Mouse (Mus musculus) MEL (cell line): Measurements from ENCODE around the gene Olfr315. TPM values are rescaled to one million over a fixed set of nuclear protein-coding genes. Genes with fewer than 3 reads are reported as not detected.
"Not testable (repeated sequence)": the region's sequence is repeated elsewhere in the genome, so short reads cannot be mapped to it uniquely, and the experiment has no call there.

Source experiments
- DNase-seq: peaks from one replicate; pipeline ENCODE4 v3.0.0; 2011; ENCODE audit warnings: low read depth, low spot score
- H3K27ac ChIP-seq: 2 replicates; pipeline ENCODE4 v1.5.1; 2012; ENCODE audit warnings: low read depth, mild to moderate bottlenecking, control low read depth, low read length, moderate library complexity; ENCODE audit not compliant: control insufficient read depth
- H3K27me3 ChIP-seq, 2 experiments: fragments of 150-350 bp in 1 of 2; sonication (generic) in 1 of 2; 2 replicates each; pipeline ENCODE4 v1.6.1; 2012; ENCODE audit warnings: low read length in 2 of 2, mild to moderate bottlenecking in 2 of 2, improper control_type of control experiment in 1 of 2, moderate library complexity in 1 of 2; ENCODE audit not compliant: insufficient read depth in 2 of 2, control insufficient read depth in 1 of 2
- H3K36me3 ChIP-seq, 2 experiments: 2 replicates each; pipeline ENCODE4 v1.6.1; 2012 to 2014; ENCODE audit warnings: low read length in 2 of 2, improper control_type of control experiment in 1 of 2, inconsistent platforms in 1 of 2, mild to moderate bottlenecking in 1 of 2; ENCODE audit not compliant: insufficient read depth in 2 of 2, control insufficient read depth in 1 of 2
- H3K4me1 ChIP-seq, 2 experiments: fragments of 150-350 bp in 1 of 2; sonication (generic) in 1 of 2; 2 replicates each; pipeline ENCODE4 v1.6.1; 2012; ENCODE audit warnings: low read length in 2 of 2, improper control_type of control experiment in 1 of 2, mild to moderate bottlenecking in 1 of 2; ENCODE audit not compliant: insufficient read depth in 2 of 2, control insufficient read depth in 1 of 2
- H3K4me3 ChIP-seq, 2 experiments: fragments of 150-350 bp in 1 of 2; sonication (generic) in 1 of 2; 2 replicates each; pipeline ENCODE4 v1.5.1; 2012; ENCODE audit warnings: low read depth in 2 of 2, low read length in 2 of 2, mild to moderate bottlenecking in 2 of 2, moderate library complexity in 2 of 2, control low read depth in 1 of 2, improper control_type of control experiment in 1 of 2; ENCODE audit not compliant: control insufficient read depth in 1 of 2, insufficient read depth in 1 of 2
- H3K79me2 ChIP-seq: 2 replicates; pipeline ENCODE4 v1.6.1; 2012; ENCODE audit warnings: mild to moderate bottlenecking, low read length, moderate library complexity; ENCODE audit not compliant: control insufficient read depth, poor library complexity, insufficient read depth
- H3K9ac ChIP-seq: 2 replicates; pipeline ENCODE4 v1.6.1; 2012; ENCODE audit warnings: low read depth, mild to moderate bottlenecking, control low read depth, low read length, moderate library complexity; ENCODE audit not compliant: control insufficient read depth, poor library complexity, severe bottlenecking
- H3K9me3 ChIP-seq: fragments of 150-350 bp; sonication (generic); replicated peaks from 2 replicates; pipeline ENCODE4 v1.6.1; 2012; ENCODE audit warnings: mild to moderate bottlenecking, low read length, improper control_type of control experiment, moderate library complexity; ENCODE audit not compliant: insufficient read depth
- BHLHE40 ChIP-seq: IDR thresholded peaks from 2 replicates; pipeline ENCODE4 v1.6.1; 2012; ENCODE audit warnings: low read depth, mild to moderate bottlenecking, inconsistent platforms, low read length, improper control_type of control experiment, borderline replicate concordance
- CHD1 ChIP-seq: IDR thresholded peaks from 2 replicates; pipeline ENCODE4 v1.6.1; 2012; ENCODE audit warnings: low read depth, mild to moderate bottlenecking, inconsistent platforms, low read length, improper control_type of control experiment
- CHD2 ChIP-seq: IDR thresholded peaks from 2 replicates; pipeline ENCODE4 v1.6.1; 2011; ENCODE audit warnings: low read length, improper control_type of control experiment
- CTCF ChIP-seq, 3 experiments: IDR thresholded peaks in 2 of 3; conservative IDR thresholded peaks in 1 of 3; 2 replicates each; pipeline ENCODE4 v1.5.1; 2011 to 2012; ENCODE audit warnings: low read length in 3 of 3, low read depth in 2 of 3, mild to moderate bottlenecking in 2 of 3, improper control_type of control experiment in 1 of 3, inconsistent platforms in 1 of 3, mixed read lengths in 1 of 3, moderate library complexity in 1 of 3; ENCODE audit not compliant: control insufficient read depth in 1 of 3, insufficient read depth in 1 of 3, poor library complexity in 1 of 3, severe bottlenecking in 1 of 3
- ELF1 ChIP-seq: IDR thresholded peaks from 2 replicates; pipeline ENCODE4 v1.6.1; 2014; ENCODE audit warnings: low read depth, mild to moderate bottlenecking, inconsistent platforms, low read length, improper control_type of control experiment, moderate library complexity
- ETS1 ChIP-seq: IDR thresholded peaks from 2 replicates; pipeline ENCODE4 v1.6.1; 2012; ENCODE audit warnings: low read depth, mild to moderate bottlenecking, inconsistent platforms, low read length, improper control_type of control experiment, moderate library complexity
- JUND ChIP-seq: IDR thresholded peaks from 2 replicates; pipeline ENCODE4 v1.6.1; 2011; ENCODE audit warnings: low read depth, mild to moderate bottlenecking, improper control_type of control experiment, low read length
- MAFK ChIP-seq: IDR thresholded peaks from 2 replicates; pipeline ENCODE4 v1.6.1; 2011; ENCODE audit warnings: low read depth, mild to moderate bottlenecking, low read length, improper control_type of control experiment, borderline replicate concordance
- MAZ ChIP-seq: IDR thresholded peaks from 2 replicates; pipeline ENCODE4 v1.6.1; 2012; ENCODE audit warnings: low read depth, mild to moderate bottlenecking, inconsistent platforms, low read length, improper control_type of control experiment
- NRF1 ChIP-seq: IDR thresholded peaks from 2 replicates; pipeline ENCODE4 v1.6.1; 2014; ENCODE audit warnings: low read depth, mild to moderate bottlenecking, inconsistent platforms, low read length, improper control_type of control experiment, moderate library complexity; ENCODE audit not compliant: poor library complexity, insufficient read depth, severe bottlenecking
- POLR2A ChIP-seq, 2 experiments: IDR thresholded peaks; 2 replicates each; pipeline ENCODE4 v1.6.1; 2011 to 2012; ENCODE audit warnings: low read length in 2 of 2, mild to moderate bottlenecking in 2 of 2, control low read depth in 1 of 2, improper control_type of control experiment in 1 of 2, low read depth in 1 of 2, moderate library complexity in 1 of 2; ENCODE audit not compliant: control insufficient read depth in 1 of 2, insufficient read depth in 1 of 2, poor library complexity in 1 of 2
- POLR2AphosphoS2 ChIP-seq: IDR thresholded peaks from 2 replicates; pipeline ENCODE4 v1.6.1; 2011; ENCODE audit warnings: low read length, improper control_type of control experiment
- RAD21 ChIP-seq: IDR thresholded peaks from 2 replicates; pipeline ENCODE4 v1.6.1; 2011; ENCODE audit warnings: mild to moderate bottlenecking, low read depth, low read length, improper control_type of control experiment
- SIN3A ChIP-seq: IDR thresholded peaks from 2 replicates; pipeline ENCODE4 v1.6.1; 2012; ENCODE audit warnings: low read length, improper control_type of control experiment, inconsistent platforms
- SMC3 ChIP-seq: IDR thresholded peaks from 2 replicates; pipeline ENCODE4 v1.6.1; 2011; ENCODE audit warnings: low read depth, low read length, improper control_type of control experiment
- TAL1 ChIP-seq: IDR thresholded peaks from 2 replicates; pipeline ENCODE4 v1.6.1; 2012; ENCODE audit warnings: mild to moderate bottlenecking, inconsistent platforms, low read length, moderate library complexity, mixed read lengths
- TBP ChIP-seq: IDR thresholded peaks from 2 replicates; pipeline ENCODE4 v1.8.0; 2011; ENCODE audit warnings: low read depth, low read length, improper control_type of control experiment
- USF2 ChIP-seq, 2 experiments: IDR thresholded peaks; 2 replicates each; pipeline ENCODE4 v1.6.1; 2011 to 2012; ENCODE audit warnings: improper control_type of control experiment in 2 of 2, low read length in 2 of 2, borderline replicate concordance in 1 of 2, inconsistent platforms in 1 of 2, low read depth in 1 of 2, mild to moderate bottlenecking in 1 of 2; ENCODE audit not compliant: insufficient read depth in 1 of 2
- ZC3H11A ChIP-seq: IDR thresholded peaks from 2 replicates; pipeline ENCODE4 v1.6.1; 2012; ENCODE audit warnings: low read depth, mild to moderate bottlenecking, inconsistent platforms, low read length, improper control_type of control experiment
- ZKSCAN1 ChIP-seq: IDR thresholded peaks from 2 replicates; pipeline ENCODE4 v1.6.1; 2012; ENCODE audit warnings: low read depth, mild to moderate bottlenecking, inconsistent platforms, low read length, improper control_type of control experiment, moderate library complexity
- ZMIZ1 ChIP-seq: IDR thresholded peaks from 2 replicates; pipeline ENCODE4 v1.6.1; 2012; ENCODE audit warnings: low read depth, mild to moderate bottlenecking, inconsistent platforms, low read length, improper control_type of control experiment, moderate library complexity
- polyA plus RNA-seq, 2 experiments: library from polyadenylated mRNA; stranded (reverse) in 1 of 2; unstranded in 1 of 2; fragments of >175 nt in 1 of 2; fragments of >200 nt in 1 of 2; gene quantifications; 2 replicates each; pipeline versions ENCODE4 v1.2.1 to v1.2.4; 2012; ENCODE audit warnings: low replicate concordance in 2 of 2, low read depth in 1 of 2; ENCODE audit not compliant: insufficient read length in 2 of 2, insufficient read depth in 1 of 2, missing spikeins in 1 of 2
- total RNA-seq: library from RNA; depleted of rRNA; stranded (reverse); fragments of 300-350 nt; gene quantifications from 2 replicates; pipeline ENCODE4 v1.2.3, GENCODE M21; 2012

The Olfr315 gene
- total and polyA plus RNA-seq, 3 experiments = not detected

DNA sequence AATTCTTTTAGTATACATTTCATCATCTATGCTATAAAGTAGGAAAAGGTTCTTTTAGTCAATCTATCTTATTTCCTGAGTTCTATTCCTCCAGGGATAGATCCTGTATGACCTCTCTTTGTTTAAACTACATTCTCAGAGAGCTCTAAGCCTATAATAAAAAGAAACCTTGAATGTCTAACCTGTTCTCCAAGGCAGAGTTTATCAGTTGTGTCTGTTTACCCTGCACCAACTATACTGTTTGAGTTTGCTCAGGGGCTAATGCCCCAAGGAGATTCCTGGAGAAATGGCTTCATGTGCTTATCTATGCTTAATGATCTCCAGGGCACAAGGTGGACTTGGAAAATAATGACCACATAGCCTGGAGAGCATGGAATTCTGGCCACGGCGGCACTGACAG is 31.4 kb downstream of the Olfr315 start (continued):
- TF ChIP-seq ETS1 = no peak

DNA sequence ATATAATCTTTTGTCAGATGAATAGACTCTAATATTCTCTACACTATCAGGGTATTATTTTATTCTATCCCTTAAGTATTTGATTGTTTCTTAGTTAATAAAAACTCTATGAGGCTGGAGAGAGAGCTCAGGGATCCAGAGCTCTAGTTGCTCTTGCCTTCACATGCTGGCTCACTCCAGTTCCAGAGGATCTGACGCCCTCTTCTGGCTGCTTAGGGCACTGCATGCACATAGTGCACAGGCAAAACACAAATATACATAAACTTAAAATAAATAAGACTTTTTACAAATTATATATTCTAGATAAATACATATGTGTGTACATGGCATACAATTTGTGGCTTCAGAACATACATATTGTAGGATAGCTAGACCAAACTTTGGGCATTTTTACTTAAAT is 39.0 kb downstream of the Olfr315 start:
- TF ChIP-seq JUND (no peak), RAD21 (peak; percentile 31), SMC3 (peak; percentile 39), CTCF (IDR thresholded peaks at IDR 0.05 in 2 of 3, conservative IDR thresholded peaks at IDR 0.05 in 1 of 3; ENCODE audit: control insufficient read depth in 1 of 3, insufficient read depth in 1 of 3, low read depth in 2 of 3, low read length in 3 of 3, poor library complexity in 1 of 3, severe bottlenecking in 1 of 3) (peak; percentile 49 to 61 (median 50)), ZMIZ1 (no peak), BHLHE40 (no peak)
- Histone ChIP-seq H3K36me3 (no peaks in the 10 kb centered on the region), H3K9me3 (no peaks in the 10 kb centered on the region), H3K27me3 (peaks cover 7 to 11% of the 10 kb centered on the region in 2 experiments), H3K79me2 (no peaks in the 10 kb centered on the region), H3K27ac (no peak overlapping the region), H3K4me1 (no peaks in the 10 kb centered on the region), H3K4me3 (no peak overlapping the region), H3K9ac (no peak overlapping the region)
- peak; percentile 31 for DNase-seq

DNA sequence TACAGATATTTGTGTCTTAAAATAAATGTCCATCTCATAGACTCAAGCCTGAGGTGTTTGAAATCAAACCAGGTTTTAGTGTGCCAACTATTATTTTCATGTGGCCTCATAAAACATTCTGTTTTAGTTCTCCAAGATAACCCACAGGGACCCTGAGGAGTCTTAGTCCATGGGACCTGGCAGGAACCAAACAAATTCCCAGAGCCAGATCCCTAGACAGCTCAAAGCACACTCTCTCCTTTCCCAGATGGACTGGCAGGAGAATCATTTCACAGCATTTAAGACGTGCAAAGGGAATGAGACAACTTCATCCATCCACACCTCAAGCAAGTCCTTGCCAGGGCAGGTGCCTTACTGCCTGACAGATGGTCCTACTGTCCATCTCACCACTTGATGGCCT is 41.7 kb downstream of the Olfr315 start, which contains the start of gene Olfr313:
Gene Olfr313, plus strand, starts transcription at position 301 of the 400 bp plus-strand sequence.
- H3K9ac ChIP-seq, H3K79me2 ChIP-seq, H3K4me3 ChIP-seq, H3K36me3 ChIP-seq, DNase-seq, H3K27ac ChIP-seq, H3K9me3 ChIP-seq, H3K4me1 ChIP-seq: not testable (repeated sequence)
- peaks cover 7 to 12% of the 10 kb centered on the region in 2 experiments for H3K27me3 ChIP-seq

DNA sequence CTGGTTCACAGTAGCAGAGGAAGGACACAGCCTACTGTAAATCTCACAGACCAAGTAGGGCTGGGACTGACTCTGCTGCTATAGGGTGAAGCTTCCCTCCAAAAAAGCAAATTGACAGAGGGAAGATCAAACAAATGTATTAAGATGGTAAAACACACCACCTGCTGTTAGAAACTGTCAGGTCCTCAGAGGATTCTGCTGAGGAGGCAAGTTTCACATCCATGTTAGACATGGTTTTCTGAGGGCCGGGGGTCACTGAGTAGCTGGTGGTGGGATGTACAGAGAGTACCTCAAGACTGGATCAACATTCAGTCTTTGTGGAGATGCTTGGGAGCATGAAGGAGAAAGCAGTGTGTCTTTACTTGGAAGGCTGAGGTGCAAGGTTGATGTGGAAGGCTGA is 42.7 kb downstream of the Olfr315 start:
- no peak for DNase-seq
- Histone ChIP-seq H3K79me2 (no peaks in the 10 kb centered on the region), H3K9me3 (no peaks in the 10 kb centered on the region), H3K4me3 (no peak overlapping the region), H3K36me3 (no peaks in the 10 kb centered on the region), H3K27ac (no peak overlapping the region), H3K27me3 (peaks cover 7 to 16% of the 10 kb centered on the region in 2 experiments), H3K4me1 (no peaks in the 10 kb centered on the region), H3K9ac (no peak overlapping the region)
- no peak for TF ChIP-seq ZMIZ1
- no peak for TF ChIP-seq ELF1
- no peak for TF ChIP-seq CHD2
- no peak for TF ChIP-seq MAFK
- no peak for TF ChIP-seq TAL1
- no peak for TF ChIP-seq USF2 (IDR thresholded peaks at IDR 0.05; ENCODE audit: borderline replicate concordance in 1 of 2, insufficient read depth in 1 of 2, low read depth in 1 of 2, low read length in 2 of 2)
- no peak for TF ChIP-seq SIN3A
- no peak for TF ChIP-seq SMC3
- TF ChIP-seq CHD1 = no peak
- TF ChIP-seq BHLHE40 = no peak
- no peak for TF ChIP-seq ZC3H11A
- no peak for TF ChIP-seq NRF1
- no peak for TF ChIP-seq MAZ
- no peak for TF ChIP-seq POLR2A (IDR thresholded peaks at IDR 0.05; ENCODE audit: control insufficient read depth in 1 of 2, insufficient read depth in 1 of 2, low read depth in 1 of 2, low read length in 2 of 2, poor library complexity in 1 of 2)
- TF ChIP-seq CTCF (IDR thresholded peaks at IDR 0.05 in 2 of 3, conservative IDR thresholded peaks at IDR 0.05 in 1 of 3; ENCODE audit: control insufficient read depth in 1 of 3, insufficient read depth in 1 of 3, low read depth in 2 of 3, low read length in 3 of 3, poor library complexity in 1 of 3, severe bottlenecking in 1 of 3) = no peak
- TF ChIP-seq ZKSCAN1 = no peak
- no peak for TF ChIP-seq TBP
- TF ChIP-seq POLR2AphosphoS2 = no peak
